Mouse (Mus musculus) G1E (cell line): ENCODE data around the gene Zfp446. TPM values are rescaled to one million over a fixed set of nuclear protein-coding genes. Genes with fewer than 3 reads are reported as not detected.

Experiments
- ATAC-seq: 2 replicates; pipeline ENCODE4 v1.8.0; 2016; ENCODE audit warnings: mild to moderate bottlenecking; ENCODE audit not compliant: insufficient number of reproducible peaks, poor library complexity, low FRiP score, severe bottlenecking; ENCODE audit errors: extremely low read depth
- DNase-seq: peaks from one replicate; pipeline ENCODE4 v3.0.0; 2012; ENCODE audit warnings: low spot score
- H3K27me3 ChIP-seq: 2 replicates; pipeline ENCODE4 v1.6.1; 2012; ENCODE audit warnings: mild to moderate bottlenecking, low read length, inconsistent platforms; ENCODE audit not compliant: insufficient read depth
- H3K36me3 ChIP-seq: replicated peaks from 2 replicates; pipeline ENCODE3; 2012; ENCODE audit warnings: mild to moderate bottlenecking, inconsistent platforms
- H3K4me1 ChIP-seq: 2 replicates; pipeline ENCODE4 v1.6.1; 2012; ENCODE audit warnings: low read depth, low read length, inconsistent platforms, mixed read lengths; ENCODE audit not compliant: insufficient read depth
- H3K4me3 ChIP-seq: 2 replicates; pipeline ENCODE4 v1.5.1; 2012; ENCODE audit warnings: low read depth, mild to moderate bottlenecking, inconsistent platforms, low read length, moderate library complexity, mixed read lengths
- H3K9me3 ChIP-seq: replicated peaks from 2 replicates; pipeline ENCODE4 v1.6.1; 2012; ENCODE audit warnings: inconsistent platforms
- CTCF ChIP-seq: IDR thresholded peaks from 2 replicates; pipeline ENCODE4 v1.5.1; 2012; ENCODE audit warnings: low read depth, low read length, inconsistent platforms, mixed read lengths
- GATA1 ChIP-seq: IDR thresholded peaks from 2 replicates; pipeline ENCODE4 v1.6.1; 2012; ENCODE audit warnings: borderline replicate concordance, low read length, inconsistent platforms, mixed read lengths
- GATA2 ChIP-seq: IDR thresholded peaks from 2 replicates; pipeline ENCODE4 v1.6.1; 2012; ENCODE audit warnings: low read depth, low read length, inconsistent platforms, borderline replicate concordance
- POLR2AphosphoS5 ChIP-seq: IDR thresholded peaks from 2 replicates; pipeline ENCODE4 v1.6.1; 2012; ENCODE audit warnings: low read depth, low read length, inconsistent platforms; ENCODE audit not compliant: insufficient replicate concordance
- TAL1 ChIP-seq: conservative IDR thresholded peaks from 2 replicates; pipeline ENCODE4 v1.6.1; 2012; ENCODE audit warnings: low read depth, low read length, inconsistent platforms, mixed read lengths
- polyA plus RNA-seq: library from polyadenylated mRNA; stranded (reverse); fragments of >175 nt; gene quantifications from 2 replicates; pipeline ENCODE4 v1.2.3, GENCODE M21; 2012
- total RNA-seq, 2 experiments: library from RNA; stranded (forward) in 1 of 2; stranded (reverse) in 1 of 2; fragments of 200-1000 nt in 1 of 2; fragments of >200 nt in 1 of 2; fragmentation: Nextera tagmentation in 1 of 2; gene quantifications; 2 replicates each; pipeline ENCODE4 v1.2.3; 2014 to 2017

The Zfp446 gene
- total and polyA plus RNA-seq, 3 experiments: 3.7 to 6.1 (median 4.1) TPM

- Histone ChIP-seq H3K9me3 (no peaks in the 10 kb centered on the region), H3K4me3 (no peak overlapping the region), H3K36me3 (no peaks in the 10 kb centered on the region), H3K4me1 (no peaks in the 10 kb centered on the region), H3K27me3 (peaks cover 22% of the 10 kb centered on the region)
- ATAC-seq (no peak), DNase-seq (no peak)
- no peak for TF ChIP-seq GATA1
- TF ChIP-seq CTCF: no peak
- TF ChIP-seq GATA2: no peak
- TF ChIP-seq TAL1: no peak
- no peak for TF ChIP-seq POLR2AphosphoS5
These were observed 18.2 kb downstream of the Zfp446 start for GRCm38 (mm10) chr7:12995862-12996261.

- H3K9me3 ChIP-seq: no peaks in the 10 kb centered on the region
- no peaks in the 10 kb centered on the region for H3K36me3 ChIP-seq
- H3K4me3 ChIP-seq: no peak overlapping the region
These were observed 19.6 kb downstream of the Zfp446 start for GRCm38 (mm10) chr7:12997230-12997629.

GRCm38 (mm10) chr7:12998053-12998452 lies 20.4 kb downstream of the Zfp446 start, which contains the start of gene Slc27a5:
Gene Slc27a5, minus strand, starts transcription at chr7:12998192.
- H3K4me3 ChIP-seq: no peak within 1 kb of the TSS
- H3K4me1 ChIP-seq: no peaks in the 10 kb centered on the region
- no peak for DNase-seq
- peaks cover 5% of the 10 kb centered on the region for H3K36me3 ChIP-seq
- no peak for ATAC-seq
- H3K9me3 ChIP-seq: no peaks in the 10 kb centered on the region
- peaks cover 19% of the 10 kb centered on the region for H3K27me3 ChIP-seq
- TF ChIP-seq GATA2 (no peak), CTCF (no peak), POLR2AphosphoS5 (no peak), TAL1 (no peak), GATA1 (no peak)

More at GRCm38 (mm10) chr7:12997230-12997629, 19.6 kb downstream of the Zfp446 start:
- DNase-seq (no peak), ATAC-seq (no peak)
- TF ChIP-seq POLR2AphosphoS5: no peak
- no peak for TF ChIP-seq GATA1
- TF ChIP-seq TAL1: no peak
- TF ChIP-seq GATA2: no peak
- no peak for TF ChIP-seq CTCF
- Histone ChIP-seq H3K27me3 (peaks cover 19% of the 10 kb centered on the region), H3K4me1 (no peaks in the 10 kb centered on the region)

- no peaks in the 10 kb centered on the region for H3K9me3 ChIP-seq
- peaks cover 19% of the 10 kb centered on the region for H3K27me3 ChIP-seq
- H3K4me3 ChIP-seq: no peak within 1 kb of the TSS
- DNase-seq: no peak
- peaks cover 8% of the 10 kb centered on the region for H3K36me3 ChIP-seq
- no peak for ATAC-seq
- no peak for TF ChIP-seq POLR2AphosphoS5
- no peak for TF ChIP-seq GATA2
- no peak for TF ChIP-seq GATA1
- no peak for TF ChIP-seq CTCF
- no peak for TF ChIP-seq TAL1
- no peaks in the 10 kb centered on the region for H3K4me1 ChIP-seq
These were observed 21.2 kb downstream of the Zfp446 start, which contains the start of gene Trim28 for GRCm38 (mm10) chr7:12998851-12999250. Gene Trim28, plus strand, starts transcription at chr7:12999114.

GRCm38 (mm10) chr7:13001584-13001983 lies 23.9 kb downstream of the Zfp446 start:
- Histone ChIP-seq H3K9me3 (no peaks in the 10 kb centered on the region), H3K4me3 (no peak overlapping the region), H3K4me1 (peaks cover 14% of the 10 kb centered on the region), H3K36me3 (peaks cover 35% of the 10 kb centered on the region), H3K27me3 (peaks cover 8% of the 10 kb centered on the region; the same call in 1 of the 2 replicates)
- DNase-seq (no peak), ATAC-seq (no peak)
- TF ChIP-seq POLR2AphosphoS5 (no peak), CTCF (no peak), GATA2 (no peak), GATA1 (no peak), TAL1 (no peak)

GRCm38 (mm10) chr7:13003380-13003779 lies 25.7 kb downstream of the Zfp446 start:
- ATAC-seq (no peak), DNase-seq (no peak)
- Histone ChIP-seq H3K9me3 (no peaks in the 10 kb centered on the region; the same call in 1 of the 2 replicates), H3K4me3 (no peak overlapping the region), H3K4me1 (peaks cover 27% of the 10 kb centered on the region), H3K36me3 (peaks cover 53% of the 10 kb centered on the region), H3K27me3 (no peaks in the 10 kb centered on the region; the same call in 1 of the 2 replicates)
- TF ChIP-seq CTCF (no peak), GATA2 (no peak), TAL1 (no peak), GATA1 (no peak), POLR2AphosphoS5 (no peak)
